ENCODE assay signal across 22 mouse cellular contexts in genomic region chr2:73779016-73779595, GRCm38 (mm10). TPM values are rescaled to one million over a fixed set of nuclear protein-coding genes. Genes with fewer than 3 reads are reported as not detected.
DNase-seq lines count a peak whose midpoint lies in the region; ATAC-seq and TF ChIP-seq lines count a peak whose summit lies in the region.
"Had no signal": no experiment of that assay in that cellular context is flagged by ENCODE, and none has a peak within 500 bp of the region (broad histone marks: within the 10 kb centered on the region; RNA-seq: fewer than 3 reads in every experiment).

No protein-coding gene starts in this region.

- no peak for TF ChIP-seq EP300 in heart, postnatal 0 days (IDR thresholded peaks at IDR 0.05; ENCODE audit: low read depth)

- H3K27ac ChIP-seq in heart, postnatal 0 days (ENCODE audit: low read depth) = no peak overlapping the region
- H3K27ac ChIP-seq: embryonic facial prominence, embryonic 10.5 days; heart, embryonic 15.5 days; hindbrain, embryonic 12.5 days; limb, embryonic 10.5 days; liver, embryonic 15.5 days; macrophage; neural tube, embryonic 12.5 days had no signal

- intact Hi-C loops in heart, postnatal 14 days (cut with DNase I) = no loop called here
- intact Hi-C loops in left cerebral cortex, postnatal 4 days (cut with DNase I) = no loop called here
- intact Hi-C loops in left cerebral cortex, postnatal 10 days (cut with DNase I) = loop anchor here (5.0 to 10.0 kb wide), 2 partner anchors 103 to 194 kb away; partner anchors contain the start of gene Chrna1

- H3K27me3 ChIP-seq in heart, postnatal 0 days (ENCODE audit: control insufficient read depth, insufficient read depth, low read length) = no peaks in the 10 kb centered on the region
- H3K27me3 ChIP-seq: hindbrain, embryonic 12.5 days; neural tube, embryonic 12.5 days had no signal

- 75% methylated on average over 4 of the region's 4 CpGs for WGBS in heart, postnatal 0 days

- H3K36me3 ChIP-seq in heart, postnatal 0 days (replicated peaks; ENCODE audit: control insufficient read depth, insufficient read depth, low read length) = no peaks in the 10 kb centered on the region
- H3K36me3 ChIP-seq: embryonic facial prominence, embryonic 10.5 days; heart, embryonic 15.5 days; hindbrain, embryonic 12.5 days; limb, embryonic 10.5 days; liver, embryonic 15.5 days; neural tube, embryonic 12.5 days had no signal

- no peaks in the 10 kb centered on the region for H3K9me3 ChIP-seq in heart, postnatal 0 days (replicated peaks; ENCODE audit: control insufficient read depth, low read length)
- H3K9me3 ChIP-seq: embryonic facial prominence, embryonic 10.5 days; heart, embryonic 15.5 days; hindbrain, embryonic 12.5 days; limb, embryonic 10.5 days; liver, embryonic 15.5 days; neural tube, embryonic 12.5 days had no signal

- H3K4me1 ChIP-seq in heart, postnatal 0 days (ENCODE audit: control insufficient read depth, insufficient read depth) = peaks cover 16% of the 10 kb centered on the region; the same call in 1 of the 2 replicates

- no peak for ATAC-seq in heart, postnatal 0 days (ENCODE audit: insufficient read depth, low read depth)
- ATAC-seq: intestine, postnatal 0 days had no signal

- 0 out of 2 replicates have a peak overlapping the region, but pooled peaks have one; percentile 10 for H3K4me2 ChIP-seq in heart, postnatal 0 days (ENCODE audit: low read depth, low read length)
- H3K4me2 ChIP-seq: heart, embryonic 15.5 days; hindbrain, embryonic 12.5 days; liver, embryonic 15.5 days; neural tube, embryonic 12.5 days had no signal

- no peak overlapping the region for H3K4me3 ChIP-seq in heart, postnatal 0 days (ENCODE audit: low read depth, low read length)
- H3K4me3 ChIP-seq: embryonic facial prominence, embryonic 10.5 days; heart, embryonic 15.5 days; hindbrain, embryonic 12.5 days; limb, embryonic 10.5 days; liver, embryonic 15.5 days; neural tube, embryonic 12.5 days had no signal

- TF ChIP-seq CTCF in heart, postnatal 0 days (IDR thresholded peaks at IDR 0.05; ENCODE audit: low read depth) = 0 out of 2 replicates have a peak, but pooled peaks have one; percentile 3

- H3K9ac ChIP-seq in heart, postnatal 0 days (replicated peaks; ENCODE audit: low read depth, low read length) = no peak overlapping the region
- H3K9ac ChIP-seq: heart, embryonic 15.5 days; hindbrain, embryonic 12.5 days; liver, embryonic 15.5 days; neural tube, embryonic 12.5 days had no signal

- DNase-seq in cerebellum, postnatal 10 days = peak; percentile 26 to 44
- DNase-seq in cerebellum, adult 9-11 months = no peak
- DNase-seq in heart, postnatal 0 days (ENCODE audit: low spot score) = no peak
- no peak for DNase-seq in heart, postnatal 14 days
- DNase-seq in left cerebral cortex, postnatal 4 days = peak; percentile 26
- no peak for DNase-seq in left cerebral cortex, postnatal 10 days (ENCODE audit: extremely low spot score in 1 of 2, low spot score in 2 of 2)
- DNase-seq in MN1 (ENCODE audit: low spot score) = peak; percentile 20
- no peak for DNase-seq in gastrocnemius, adult 8-10 months (ENCODE audit: low spot score in 2 of 2)
- DNase-seq: adrenal gland, postnatal 25 days; cerebellum, adult 9-10 months; gastrocnemius, postnatal 36 days; kidney, postnatal 25 days; liver; thymus, postnatal 14 days had no signal

RNA-seq across cellular contexts. Expression of gene Chn1, which starts 4.0 kb away (rescaled TPM):
- 29.6 and 64.3 TPM in 2 replicates for total RNA-seq in heart, postnatal 0 days (2014; rRNA removed; ENCODE audit: low replicate concordance)
- polyA plus RNA-seq in heart, postnatal 0 days (2015; fragmentation: Nextera tagmentation; extraction: Ambion mirVana) = 18.5 and 18.6 TPM in 2 replicates
- 10 to 100 TPM; 45.6 to 53.6 TPM for total RNA-seq in heart, postnatal 14 days (2021)
- total RNA-seq in left cerebral cortex, postnatal 4 days (2021) = 100 to 1,000 TPM; 262 to 289 TPM
- 100 to 1,000 TPM; 695 to 715 TPM for total RNA-seq in left cerebral cortex, postnatal 10 days (2021)
- total RNA-seq in gastrocnemius, adult 8-10 months (2022) = 1 to 10 TPM; 1.7 to 4.8 (median 3.3) TPM
- polyA plus RNA-seq: macrophage had no signal

Comparison
In these comparisons a context has a peak if more than half of its experiments do, and no peak if none do; other contexts are left out.
1. DNase-seq: peak in cerebellum, postnatal 10 days (2 of 2), left cerebral cortex, postnatal 4 days (single experiment) and MN1 (single experiment); none in cerebellum, adult 9-11 months (single experiment), heart, postnatal 0 days (single experiment), heart, postnatal 14 days (0 of 2), left cerebral cortex, postnatal 10 days (0 of 2) and gastrocnemius, adult 8-10 months (0 of 2).